Mouse (Mus musculus): ENCODE results near the gene Crybg1.

DNA sequence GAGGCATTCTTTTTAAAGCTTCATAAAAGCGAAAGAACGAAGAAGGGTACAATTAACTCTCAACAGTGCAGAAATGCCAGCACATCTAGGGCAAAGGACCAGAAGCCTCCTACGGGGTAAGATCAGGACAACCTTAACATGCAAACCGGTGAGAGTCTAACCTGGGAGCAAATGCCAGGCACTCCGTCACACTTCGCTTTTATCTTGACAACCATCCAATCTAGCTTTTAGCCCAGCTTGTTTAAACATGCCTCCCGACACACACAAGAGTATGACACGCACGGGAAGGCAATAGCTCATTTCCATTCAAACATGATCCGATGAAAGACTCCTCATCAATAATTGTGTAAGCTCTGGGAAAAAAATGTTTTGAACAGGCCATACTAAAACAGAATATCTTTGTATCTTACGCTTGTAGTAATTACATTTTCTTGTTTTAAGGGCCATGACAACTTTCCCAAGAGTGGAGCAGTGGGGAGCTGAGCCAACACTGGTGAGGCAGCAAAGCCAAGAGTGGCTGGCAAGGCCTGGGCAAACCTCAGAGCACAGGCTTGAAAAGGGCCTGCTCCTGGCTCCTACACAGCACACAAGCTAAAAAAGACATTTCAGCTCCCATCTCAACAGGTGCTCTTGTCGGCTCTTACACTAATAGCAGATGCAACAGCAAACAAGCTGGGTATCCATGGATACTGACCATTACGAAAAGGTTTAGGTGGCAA is 10.4 kb downstream of the Crybg1 start:
- TF ChIP-seq ZKSCAN1 (IDR thresholded peaks at IDR 0.05; ENCODE audit: low read depth, low read length) (no peak), NELFE (IDR thresholded peaks at IDR 0.05; ENCODE audit: low read depth, low read length) (no peak), ETS1 (IDR thresholded peaks at IDR 0.05; ENCODE audit: low read depth, low read length) (no peak), CHD2 (IDR thresholded peaks at IDR 0.05; ENCODE audit: low read length) (no peak), EP300 (IDR thresholded peaks at IDR 0.05; ENCODE audit: low read depth in 1 of 2, low read length in 2 of 2) (no peak), GATA1 (IDR thresholded peaks at IDR 0.05; ENCODE audit: low read depth, low read length) (no peak), CTCF (IDR thresholded peaks at IDR 0.05 in 2 of 3, conservative IDR thresholded peaks at IDR 0.05 in 1 of 3; ENCODE audit: control insufficient read depth in 1 of 3, insufficient read depth in 1 of 3, low read depth in 2 of 3, low read length in 3 of 3, poor library complexity in 1 of 3, severe bottlenecking in 1 of 3) (no peak), JUND (IDR thresholded peaks at IDR 0.05; ENCODE audit: low read depth, low read length) (no peak), RCOR1 (IDR thresholded peaks at IDR 0.05; ENCODE audit: low read depth, low read length) (no peak), TCF12 (IDR thresholded peaks at IDR 0.05; ENCODE audit: low read depth, low read length) (no peak)
